Mouse (Mus musculus) T-helper 1 cell (primary cell): ENCODE measurements at regions not wholly inside any gene's neighbourhood (a gene's known extent, or its start where the extent isn't known, plus 50 kb on each side); places are given as distances from the start of the nearest gene placed in this dataset.

Source experiments
- in situ Hi-C: fragments of 300-600 bp; cut with MboI, MseI; formaldehyde crosslinking; loops from one replicate; pipeline ENCODE4 v1.15.1; 2025; ENCODE audit warnings: high pct_unique_total_duplicates

- in situ Hi-C loops: loop anchor here (5.0 kb wide), 1 partner anchor 85 kb away; no protein-coding TSS in a partner anchor
These were observed 261.0 kb upstream of the Sp4 start for GRCm38 (mm10) chr12:118562226-118562625.

GRCm38 (mm10) chr12:118549071-118549470 lies 247.8 kb upstream of the Sp4 start:
- in situ Hi-C loops: no loop called here

GRCm38 (mm10) chr12:118540336-118540735 lies 239.1 kb upstream of the Sp4 start:
- in situ Hi-C loops: no loop called here

- in situ Hi-C loops: no loop called here
These were observed 229.3 kb upstream of the Sp4 start for GRCm38 (mm10) chr12:118530514-118530913.

GRCm38 (mm10) chr12:118529428-118530361 lies 228.5 kb upstream of the Sp4 start:
- in situ Hi-C loops: no loop called here

GRCm38 (mm10) chr12:118521770-118522169 lies 220.5 kb upstream of the Sp4 start:
- in situ Hi-C loops: no loop called here

GRCm38 (mm10) chr12:118521329-118521728 lies 220.1 kb upstream of the Sp4 start:
- in situ Hi-C loops: no loop called here

GRCm38 (mm10) chr12:118519801-118520327 lies 218.6 kb upstream of the Sp4 start:
- in situ Hi-C loops: no loop called here

GRCm38 (mm10) chr12:118510989-118511388 lies 209.7 kb upstream of the Sp4 start:
- in situ Hi-C loops: no loop called here

GRCm38 (mm10) chr12:118508972-118509917 lies 208.0 kb upstream of the Sp4 start:
- in situ Hi-C loops: loop anchor here (5.0 kb wide), 1 partner anchor 348 kb away; no protein-coding TSS in a partner anchor

GRCm38 (mm10) chr12:118500392-118500791 lies 199.2 kb upstream of the Sp4 start:
- in situ Hi-C loops: no loop called here

GRCm38 (mm10) chr12:118488038-118488437 lies 186.8 kb upstream of the Sp4 start:
- in situ Hi-C loops: no loop called here

GRCm38 (mm10) chr12:118486434-118486833 lies 185.2 kb upstream of the Sp4 start:
- in situ Hi-C loops: no loop called here

GRCm38 (mm10) chr12:118481347-118481746 lies 180.1 kb upstream of the Sp4 start:
- in situ Hi-C loops: no loop called here

- in situ Hi-C loops: no loop called here
These were observed 173.5 kb upstream of the Sp4 start for GRCm38 (mm10) chr12:118474732-118475131.

- in situ Hi-C loops: loop anchor here (10.0 kb wide), 1 partner anchor 1082 kb away; no protein-coding TSS in a partner anchor
These were observed 165.6 kb upstream of the Sp4 start for GRCm38 (mm10) chr12:118466837-118467236.

GRCm38 (mm10) chr12:118457493-118458408 lies 156.5 kb upstream of the Sp4 start:
- in situ Hi-C loops: loop anchor here (5.0 to 10.0 kb wide), 2 partner anchors 153 to 465 kb away; partner anchors contain the start of gene Sp4

- in situ Hi-C loops: loop anchor here (5.0 to 10.0 kb wide), 2 partner anchors 151 to 463 kb away; partner anchors contain the start of gene Sp4
These were observed 154.4 kb upstream of the Sp4 start for GRCm38 (mm10) chr12:118455609-118456008.

- in situ Hi-C loops: no loop called here
These were observed 138.4 kb upstream of the Sp4 start for GRCm38 (mm10) chr12:118439626-118440025.

- in situ Hi-C loops: no loop called here
These were observed 137.6 kb upstream of the Sp4 start for GRCm38 (mm10) chr12:118438882-118439281.
